Mouse (Mus musculus) ES-Bruce4 (cell line): ENCODE data around the gene Sacm1l. TPM values are rescaled to one million over a fixed set of nuclear protein-coding genes. Genes with fewer than 3 reads are reported as not detected.

Experiments used
- H3K27ac ChIP-seq: 2 replicates; pipeline ENCODE4 v1.5.1; 2012; ENCODE audit warnings: low read length, inconsistent platforms; ENCODE audit not compliant: insufficient read depth
- H3K27me3 ChIP-seq: 2 replicates; pipeline ENCODE4 v1.6.1; 2012; ENCODE audit warnings: mild to moderate bottlenecking, low read length, inconsistent platforms; ENCODE audit not compliant: control insufficient read depth, poor library complexity, insufficient read depth, severe bottlenecking
- H3K36me3 ChIP-seq: 2 replicates; pipeline ENCODE4 v1.6.1; 2012; ENCODE audit warnings: inconsistent platforms, mild to moderate bottlenecking, low read length, moderate library complexity; ENCODE audit not compliant: control insufficient read depth, poor library complexity, insufficient read depth, severe bottlenecking
- H3K4me1 ChIP-seq: one replicate; pipeline ENCODE4 v1.8.1; 2011; ENCODE audit warnings: low read length; ENCODE audit not compliant: control insufficient read depth, insufficient read depth
- H3K4me3 ChIP-seq: 2 replicates; pipeline ENCODE4 v1.5.1; 2011; ENCODE audit warnings: low read depth, mild to moderate bottlenecking, low read length
- H3K9ac ChIP-seq: 2 replicates; pipeline ENCODE4 v1.6.1; 2012; ENCODE audit warnings: low read depth, mild to moderate bottlenecking, inconsistent platforms; ENCODE audit not compliant: poor library complexity, severe bottlenecking
- H3K9me3 ChIP-seq: replicated peaks from 2 replicates; pipeline ENCODE4 v1.6.1; 2012; ENCODE audit warnings: mild to moderate bottlenecking, low read length, inconsistent platforms; ENCODE audit not compliant: control insufficient read depth, poor library complexity, insufficient read depth, severe bottlenecking
- CTCF ChIP-seq: IDR thresholded peaks from one replicate; pipeline ENCODE4 v1.8.1; 2011; ENCODE audit warnings: low read depth, low read length
- EP300 ChIP-seq: IDR thresholded peaks from 2 replicates; pipeline ENCODE4 v1.6.1; 2011; ENCODE audit warnings: low read depth, low read length; ENCODE audit not compliant: insufficient read depth
- POLR2A ChIP-seq: IDR thresholded peaks from one replicate; pipeline ENCODE4 v1.8.1; 2011; ENCODE audit warnings: low read length; ENCODE audit not compliant: insufficient read depth
- polyA plus RNA-seq: library from polyadenylated mRNA; stranded (reverse); fragments of >200 nt; gene quantifications from 2 replicates; pipeline ENCODE4 v1.2.4, GENCODE M21; 2011; ENCODE audit warnings: low read depth; ENCODE audit not compliant: missing spikeins, insufficient read depth, insufficient read length

Gene Sacm1l
- polyA plus RNA-seq, 1 experiment, result 49.9 TPM

DNA sequence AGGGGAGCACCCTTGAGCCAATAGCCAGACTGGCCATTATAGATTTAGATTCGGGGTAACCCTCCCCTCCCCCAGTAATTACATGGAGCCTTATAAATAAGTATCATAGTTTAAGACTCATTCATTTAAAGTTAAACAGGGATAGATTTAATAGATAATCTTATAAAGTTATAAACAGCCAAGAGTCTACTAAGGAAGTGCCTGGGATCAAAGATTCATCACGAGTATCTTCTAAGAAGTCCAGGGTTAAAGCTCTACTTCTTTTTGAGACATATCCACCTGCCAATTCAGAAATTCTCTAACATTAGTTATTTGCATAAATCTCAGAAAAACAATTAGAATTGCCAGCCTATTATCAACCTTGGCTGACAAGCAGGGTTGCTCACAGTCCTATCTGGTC lies 95.2 kb downstream of the Sacm1l start:
- H3K4me3 ChIP-seq, result no peak overlapping the region
- no peaks in the 10 kb centered on the region for H3K27me3 ChIP-seq
- no peak overlapping the region for H3K27ac ChIP-seq
- no peaks in the 10 kb centered on the region; the same call in 1 of the 2 replicates for H3K9me3 ChIP-seq
- no peaks in the 10 kb centered on the region for H3K4me1 ChIP-seq
- H3K9ac ChIP-seq, result no peak overlapping the region
- TF ChIP-seq EP300, result no peak
- no peak for TF ChIP-seq CTCF
- TF ChIP-seq POLR2A, result no peak
- H3K36me3 ChIP-seq, result no peaks in the 10 kb centered on the region

GRCm38 (mm10) chr9:123625821-123626220 lies 96.3 kb downstream of the Sacm1l start:
- Histone ChIP-seq H3K4me3 (no peak overlapping the region), H3K27me3 (no peaks in the 10 kb centered on the region), H3K36me3 (no peaks in the 10 kb centered on the region), H3K4me1 (no peaks in the 10 kb centered on the region), H3K9ac (no peak overlapping the region), H3K9me3 (no peaks in the 10 kb centered on the region; the same call in 1 of the 2 replicates), H3K27ac (no peak overlapping the region)
- TF ChIP-seq POLR2A, result no peak
- TF ChIP-seq EP300, result no peak
- TF ChIP-seq CTCF, result no peak

- Histone ChIP-seq H3K4me1 (no peaks in the 10 kb centered on the region), H3K9ac (no peak overlapping the region), H3K36me3 (no peaks in the 10 kb centered on the region), H3K4me3 (no peak overlapping the region), H3K27me3 (no peaks in the 10 kb centered on the region; the same call in 1 of the 2 replicates), H3K27ac (no peak overlapping the region), H3K9me3 (no peaks in the 10 kb centered on the region)
- no peak for TF ChIP-seq EP300
- TF ChIP-seq CTCF, result no peak
- TF ChIP-seq POLR2A, result no peak
Measured at GRCm38 (mm10) chr9:123631666-123632065, 102.1 kb downstream of the Sacm1l start.

DNA sequence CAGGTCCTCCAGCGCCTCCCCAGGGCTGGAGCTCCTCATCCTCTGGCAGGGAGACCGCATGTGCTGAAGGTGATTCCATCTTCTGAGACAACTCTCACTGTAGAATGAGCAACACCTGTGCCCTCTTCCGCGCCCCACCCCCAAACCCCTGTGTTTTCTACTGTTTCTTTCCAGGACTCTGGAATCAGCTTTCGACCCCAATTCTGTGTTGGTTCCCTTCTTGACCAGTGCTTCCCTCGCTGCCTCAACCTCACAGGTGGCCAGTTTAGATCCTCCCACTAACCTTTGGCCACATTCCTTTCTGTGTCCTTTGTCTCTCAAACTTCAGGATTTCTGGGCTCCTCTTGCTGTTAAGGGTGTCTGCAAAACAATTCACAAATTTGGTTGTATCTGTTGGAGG lies 102.7 kb downstream of the Sacm1l start, which contains the start of gene Slc6a20b:
Gene Slc6a20b (minus strand): TSS at position 285 of the 400 bp plus-strand sequence.
- TF ChIP-seq POLR2A, result no peak
- TF ChIP-seq EP300, result no peak
- TF ChIP-seq CTCF, result no peak
- H3K27me3 ChIP-seq, result no peaks in the 10 kb centered on the region; the same call in 1 of the 2 replicates
- no peaks in the 10 kb centered on the region for H3K4me1 ChIP-seq
- H3K4me3 ChIP-seq, result no peak within 1 kb of the TSS
- no peaks in the 10 kb centered on the region for H3K9me3 ChIP-seq
- no peak within 1 kb of the TSS for H3K27ac ChIP-seq
- no peaks in the 10 kb centered on the region for H3K36me3 ChIP-seq
- H3K9ac ChIP-seq, result no peak within 1 kb of the TSS

DNA sequence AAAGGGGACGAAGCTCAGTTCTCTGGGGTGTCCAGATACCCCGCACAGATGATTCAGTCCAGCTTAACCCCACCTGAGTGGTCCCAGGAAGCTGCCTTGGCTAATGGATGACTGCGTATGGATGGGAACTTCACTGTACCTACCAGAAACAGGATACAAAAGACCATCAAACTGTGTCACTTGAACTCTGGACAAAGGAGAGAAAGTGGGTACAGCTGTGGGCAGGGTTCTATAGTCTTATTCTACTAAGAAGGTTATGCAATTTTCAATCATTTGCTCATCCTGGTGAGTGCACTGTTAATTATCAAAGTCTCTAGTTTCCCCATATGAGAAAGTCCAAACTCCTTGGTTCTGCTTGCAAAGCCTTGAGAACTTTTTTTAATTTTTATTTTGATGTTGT lies 103.4 kb downstream of the Sacm1l start:
- no peaks in the 10 kb centered on the region for H3K4me1 ChIP-seq
- H3K27ac ChIP-seq, result no peak overlapping the region
- H3K27me3 ChIP-seq, result no peaks in the 10 kb centered on the region; the same call in 1 of the 2 replicates
- no peaks in the 10 kb centered on the region for H3K9me3 ChIP-seq
- H3K4me3 ChIP-seq, result no peak overlapping the region
- H3K36me3 ChIP-seq, result no peaks in the 10 kb centered on the region
- no peak overlapping the region for H3K9ac ChIP-seq
- TF ChIP-seq POLR2A (no peak), CTCF (no peak), EP300 (no peak)

DNA sequence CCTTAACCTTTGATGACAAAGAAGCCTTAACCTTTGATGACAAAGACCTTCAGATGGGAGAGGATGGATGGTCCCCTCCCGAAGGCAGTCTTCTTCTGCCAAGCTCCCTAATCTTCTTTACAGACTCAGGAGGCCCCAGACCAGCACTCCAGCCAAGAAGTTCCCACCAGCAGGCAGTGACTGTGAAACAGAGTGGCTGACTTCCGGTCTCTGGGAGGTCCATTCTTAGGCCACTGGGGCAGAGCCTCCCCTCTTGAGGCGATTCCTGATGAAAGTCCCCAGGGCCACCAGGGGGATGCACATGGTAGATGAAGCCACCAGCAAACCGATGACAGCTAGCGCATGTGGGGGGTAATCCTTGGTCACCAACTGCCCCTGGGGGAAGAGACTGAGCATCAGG lies 107.2 kb downstream of the Sacm1l start:
- Histone ChIP-seq H3K27ac (no peak overlapping the region), H3K9me3 (no peaks in the 10 kb centered on the region), H3K4me3 (no peak overlapping the region), H3K27me3 (no peaks in the 10 kb centered on the region; the same call in 1 of the 2 replicates), H3K9ac (no peak overlapping the region), H3K4me1 (no peaks in the 10 kb centered on the region), H3K36me3 (no peaks in the 10 kb centered on the region)
- TF ChIP-seq POLR2A (no peak), CTCF (no peak), EP300 (no peak)
